Mouse (Mus musculus): Measurements from ENCODE around the gene Nucb2. TPM values are rescaled to one million over a fixed set of nuclear protein-coding genes. Genes with fewer than 3 reads are reported as not detected.
A peak's percentile ranks its signal among the peaks of the same experiment; 100 is the strongest.

Nucb2 gene
- polyA plus RNA-seq (2015; fragmentation: Nextera tagmentation; extraction: Ambion mirVana): 20.2 and 22.2 TPM in 2 replicates

GRCm38 (mm10) chr7:116503879-116504817 is at the start of gene Nucb2:
TSS of gene Nucb2 (plus strand) at chr7:116504369.
- Histone ChIP-seq H3K27me3 (no peaks in the 10 kb centered on the region), H3K9me3 (no peaks in the 10 kb centered on the region), H3K4me3 (peak within 1 kb of the TSS; percentile 68), H3K4me1 (replicated peaks) (peaks cover 19% of the 10 kb centered on the region), H3K36me3 (no peaks in the 10 kb centered on the region), H3K9ac (peak within 1 kb of the TSS; percentile 81), H3K27ac (replicated peaks) (peak within 1 kb of the TSS; percentile 84), H3K4me2 (peak within 1 kb of the TSS; percentile 77)
- ATAC-seq (ENCODE audit: low read depth): peak; percentile 100
- WGBS: under 1% methylated on average over 51 of the region's 51 CpGs

- H3K9me3 ChIP-seq: no peaks in the 10 kb centered on the region
Observed at GRCm38 (mm10) chr7:116456964-116457363, 47.2 kb upstream of the Nucb2 start.

GRCm38 (mm10) chr7:116457391-116457790 is 46.8 kb upstream of the Nucb2 start:
- no peaks in the 10 kb centered on the region for H3K4me1 ChIP-seq (replicated peaks)
- 83% methylated on average over 6 of the region's 6 CpGs for WGBS
- H3K36me3 ChIP-seq: no peaks in the 10 kb centered on the region
- no peak overlapping the region for H3K4me2 ChIP-seq
- H3K27ac ChIP-seq (replicated peaks): no peak overlapping the region
- no peaks in the 10 kb centered on the region for H3K27me3 ChIP-seq
- H3K9ac ChIP-seq: no peak overlapping the region
- no peak for ATAC-seq (ENCODE audit: low read depth)
- no peak overlapping the region for H3K4me3 ChIP-seq
- H3K9me3 ChIP-seq: no peaks in the 10 kb centered on the region

More at GRCm38 (mm10) chr7:116456964-116457363, 47.2 kb upstream of the Nucb2 start:
- Histone ChIP-seq H3K27me3 (no peaks in the 10 kb centered on the region), H3K4me2 (no peak overlapping the region), H3K9ac (no peak overlapping the region), H3K36me3 (no peaks in the 10 kb centered on the region), H3K27ac (replicated peaks) (no peak overlapping the region), H3K4me1 (replicated peaks) (no peaks in the 10 kb centered on the region), H3K4me3 (no peak overlapping the region)
- WGBS: 81% methylated on average over 4 of the region's 4 CpGs
- no peak for ATAC-seq (ENCODE audit: low read depth)

GRCm38 (mm10) chr7:116458985-116459441 is 45.2 kb upstream of the Nucb2 start:
- WGBS: 46% methylated on average over 3 of the region's 3 CpGs

DNA sequence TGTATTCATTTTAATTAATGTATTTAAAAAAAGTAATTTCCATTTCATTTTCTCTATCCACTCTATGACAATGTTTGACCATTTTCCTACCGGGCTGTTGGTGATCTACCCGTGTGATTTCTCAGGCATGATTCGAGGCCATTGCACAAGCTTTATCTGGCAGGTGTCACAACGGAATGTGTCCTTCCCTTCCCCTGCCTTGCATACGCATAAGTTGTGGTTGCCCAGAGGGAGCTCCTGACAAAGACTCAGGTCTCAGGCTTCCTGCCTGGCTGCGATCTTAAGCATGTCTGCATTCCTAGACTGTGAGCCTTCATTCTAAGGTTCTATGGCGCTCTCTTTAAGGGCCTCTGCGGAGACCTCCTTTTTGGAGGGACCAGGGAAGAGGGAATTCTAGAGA is 42.1 kb upstream of the Nucb2 start:
- Histone ChIP-seq H3K4me1 (replicated peaks) (no peaks in the 10 kb centered on the region), H3K9me3 (no peaks in the 10 kb centered on the region), H3K4me2 (no peak overlapping the region), H3K27ac (replicated peaks) (no peak overlapping the region), H3K27me3 (no peaks in the 10 kb centered on the region), H3K36me3 (no peaks in the 10 kb centered on the region), H3K4me3 (no peak overlapping the region), H3K9ac (no peak overlapping the region)
- WGBS: 65% methylated on average over 8 of the region's 8 CpGs
- no peak for ATAC-seq (ENCODE audit: low read depth)

More at GRCm38 (mm10) chr7:116458985-116459441, 45.2 kb upstream of the Nucb2 start:
- no peak overlapping the region for H3K27ac ChIP-seq (replicated peaks)
- no peak overlapping the region for H3K9ac ChIP-seq
- ATAC-seq (ENCODE audit: low read depth): no peak
- no peaks in the 10 kb centered on the region for H3K36me3 ChIP-seq
- no peaks in the 10 kb centered on the region for H3K9me3 ChIP-seq
- no peaks in the 10 kb centered on the region for H3K4me1 ChIP-seq (replicated peaks)
- no peak overlapping the region for H3K4me3 ChIP-seq
- no peak overlapping the region for H3K4me2 ChIP-seq
- H3K27me3 ChIP-seq: no peaks in the 10 kb centered on the region

DNA sequence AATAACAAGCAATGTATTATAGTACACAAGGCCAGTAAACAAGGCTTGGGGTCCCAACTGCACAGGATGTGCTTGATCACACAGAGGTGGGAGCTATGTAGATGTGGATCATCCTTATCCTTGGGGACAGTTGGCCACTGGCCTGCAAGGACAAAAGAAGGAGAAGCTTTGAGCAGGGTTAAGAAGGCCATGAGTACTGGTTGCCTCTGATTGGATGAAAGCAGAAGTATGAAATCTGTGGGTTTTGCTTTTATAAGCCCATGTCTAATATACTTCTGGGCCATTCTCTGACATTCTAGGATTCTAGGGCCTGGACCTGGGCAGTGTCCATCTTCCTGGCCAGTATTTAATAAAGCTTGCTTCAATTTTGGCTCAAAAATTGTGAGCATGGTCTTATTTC is 28.3 kb upstream of the Nucb2 start:
- Histone ChIP-seq H3K27ac (replicated peaks) (no peak overlapping the region), H3K9ac (no peak overlapping the region), H3K4me3 (no peak overlapping the region), H3K36me3 (no peaks in the 10 kb centered on the region), H3K27me3 (no peaks in the 10 kb centered on the region), H3K4me2 (no peak overlapping the region), H3K9me3 (no peaks in the 10 kb centered on the region), H3K4me1 (replicated peaks) (no peaks in the 10 kb centered on the region)
- ATAC-seq (ENCODE audit: low read depth): no peak

GRCm38 (mm10) chr7:116476264-116476663 is 27.9 kb upstream of the Nucb2 start:
- Histone ChIP-seq H3K9me3 (no peaks in the 10 kb centered on the region), H3K9ac (no peak overlapping the region), H3K4me2 (no peak overlapping the region), H3K27me3 (no peaks in the 10 kb centered on the region), H3K4me3 (no peak overlapping the region), H3K4me1 (replicated peaks) (no peaks in the 10 kb centered on the region), H3K27ac (replicated peaks) (no peak overlapping the region), H3K36me3 (no peaks in the 10 kb centered on the region)
- 83% methylated on average over 5 of the region's 5 CpGs for WGBS
- no peak for ATAC-seq (ENCODE audit: low read depth)

DNA sequence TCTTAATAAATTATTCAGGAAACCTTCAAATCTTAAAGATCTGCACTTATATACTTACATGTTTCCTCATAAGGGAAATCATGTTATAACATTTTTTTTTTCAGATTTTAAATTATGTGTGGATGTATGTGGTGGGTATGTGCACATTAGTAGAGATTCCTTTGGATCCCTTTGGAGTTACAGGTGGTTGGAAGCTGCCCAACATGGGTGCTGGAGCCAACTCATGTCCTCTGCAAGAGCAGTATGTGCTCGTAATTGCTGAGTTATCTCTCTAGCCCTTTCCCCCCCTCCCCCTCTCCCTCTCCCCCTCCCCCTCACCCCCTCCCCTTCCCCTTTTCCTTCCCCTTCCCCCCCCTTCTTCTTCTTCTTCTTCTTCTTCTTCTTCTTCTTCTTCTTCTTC is 21.1 kb upstream of the Nucb2 start:
- Histone ChIP-seq H3K9ac (no peak overlapping the region), H3K4me1 (replicated peaks) (no peaks in the 10 kb centered on the region), H3K4me2 (no peak overlapping the region), H3K4me3 (no peak overlapping the region), H3K27me3 (no peaks in the 10 kb centered on the region), H3K9me3 (no peaks in the 10 kb centered on the region), H3K36me3 (no peaks in the 10 kb centered on the region), H3K27ac (replicated peaks) (no peak overlapping the region)
- WGBS: 38% methylated on average over 1 of the region's 1 CpGs
- ATAC-seq (ENCODE audit: low read depth): no peak

DNA sequence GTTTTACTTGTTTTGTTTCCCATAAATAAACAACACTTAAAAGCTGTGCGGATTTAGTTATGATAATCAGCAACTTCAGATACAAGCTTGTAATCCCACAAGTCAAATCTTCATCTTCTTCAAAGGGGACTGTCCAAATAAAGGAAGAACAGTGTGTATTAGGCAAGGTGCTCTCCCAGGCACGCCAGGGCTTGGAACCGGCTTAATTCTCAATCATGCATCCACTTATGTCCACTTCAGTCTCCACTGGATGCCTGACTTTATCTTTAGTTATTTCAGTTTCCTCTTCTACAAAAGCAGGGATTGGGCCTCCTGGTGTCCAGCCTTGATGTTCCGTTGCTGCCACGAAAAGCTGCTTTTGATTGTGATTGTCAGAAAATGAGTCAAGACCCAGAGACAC is 20.4 kb upstream of the Nucb2 start:
- H3K9ac ChIP-seq: no peak overlapping the region
- WGBS: 94% methylated on average over 5 of the region's 5 CpGs
- H3K9me3 ChIP-seq: no peaks in the 10 kb centered on the region
- H3K4me3 ChIP-seq: no peak overlapping the region
- H3K36me3 ChIP-seq: no peaks in the 10 kb centered on the region
- H3K27me3 ChIP-seq: no peaks in the 10 kb centered on the region
- no peaks in the 10 kb centered on the region for H3K4me1 ChIP-seq (replicated peaks)
- no peak overlapping the region for H3K4me2 ChIP-seq
- no peak overlapping the region for H3K27ac ChIP-seq (replicated peaks)
- no peak for ATAC-seq (ENCODE audit: low read depth)

DNA sequence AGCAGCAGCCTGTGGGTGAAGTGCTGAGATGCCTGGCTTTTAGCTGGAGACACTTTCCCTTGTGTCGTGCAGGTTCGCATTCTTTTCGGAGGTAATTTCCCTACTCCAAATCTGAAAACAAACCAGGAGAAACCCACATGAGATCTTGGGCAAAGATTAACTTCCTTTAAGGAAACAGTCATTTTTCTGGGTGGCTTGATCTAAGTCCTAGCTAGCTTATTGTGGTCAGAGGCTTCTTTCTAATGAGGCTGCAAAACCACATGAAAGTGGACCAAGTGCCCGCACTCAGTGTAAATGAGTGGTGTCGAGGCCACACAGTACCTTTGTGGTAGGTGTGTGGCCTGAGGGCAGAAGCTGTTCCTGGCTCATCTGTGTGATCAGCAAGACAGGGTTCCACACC is 20.0 kb upstream of the Nucb2 start:
- H3K9me3 ChIP-seq: no peaks in the 10 kb centered on the region
- H3K4me3 ChIP-seq: no peak overlapping the region
- H3K4me2 ChIP-seq: no peak overlapping the region
- no peaks in the 10 kb centered on the region for H3K36me3 ChIP-seq
- no peak overlapping the region for H3K27ac ChIP-seq (replicated peaks)
- no peaks in the 10 kb centered on the region for H3K27me3 ChIP-seq
- H3K4me1 ChIP-seq (replicated peaks): no peaks in the 10 kb centered on the region
- 91% methylated on average over 5 of the region's 5 CpGs for WGBS
- no peak for ATAC-seq (ENCODE audit: low read depth)
- H3K9ac ChIP-seq: no peak overlapping the region

DNA sequence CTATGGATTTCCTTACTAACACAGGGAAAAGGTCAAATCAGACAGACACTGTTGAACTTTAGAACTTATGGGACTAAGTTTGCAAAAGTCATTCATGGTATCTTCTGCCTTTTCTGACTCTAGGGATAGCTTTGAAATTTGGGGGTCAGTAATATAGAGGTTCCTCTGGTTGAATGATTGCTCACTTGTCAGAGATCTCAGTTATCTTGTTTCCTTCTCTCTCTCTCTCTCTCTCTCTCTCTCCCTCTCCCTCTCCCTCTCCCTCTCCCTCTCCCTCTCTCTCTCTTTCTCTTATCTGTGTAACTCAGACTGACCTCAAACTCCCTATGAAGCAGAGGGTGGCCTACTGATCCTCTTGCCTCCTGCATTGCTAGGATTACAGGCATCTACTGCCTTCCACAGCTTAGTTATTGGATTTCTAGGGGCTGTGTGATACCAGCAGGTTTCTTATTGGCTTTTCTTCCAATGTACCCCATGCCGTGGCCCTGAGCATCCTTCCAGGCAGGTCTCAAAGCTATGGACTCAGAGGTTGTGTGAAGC is 19.0 kb upstream of the Nucb2 start:
- no peaks in the 10 kb centered on the region for H3K36me3 ChIP-seq
- no peak overlapping the region for H3K27ac ChIP-seq (replicated peaks)
- H3K4me3 ChIP-seq: no peak overlapping the region
- no peaks in the 10 kb centered on the region for H3K27me3 ChIP-seq
- no peak for ATAC-seq (ENCODE audit: low read depth)
- 88% methylated on average over 1 of the region's 1 CpGs for WGBS
- H3K9me3 ChIP-seq: no peaks in the 10 kb centered on the region
- no peak overlapping the region for H3K4me2 ChIP-seq
- no peaks in the 10 kb centered on the region for H3K4me1 ChIP-seq (replicated peaks)
- H3K9ac ChIP-seq: no peak overlapping the region

- Histone ChIP-seq H3K9me3 (no peaks in the 10 kb centered on the region), H3K9ac (no peak overlapping the region), H3K4me1 (replicated peaks) (no peaks in the 10 kb centered on the region), H3K27ac (replicated peaks) (no peak overlapping the region), H3K27me3 (no peaks in the 10 kb centered on the region), H3K36me3 (no peaks in the 10 kb centered on the region), H3K4me2 (no peak overlapping the region), H3K4me3 (no peak overlapping the region)
- 76% methylated on average over 4 of the region's 4 CpGs for WGBS
- no peak for ATAC-seq (ENCODE audit: low read depth)
Observed at GRCm38 (mm10) chr7:116491113-116491512, 13.1 kb upstream of the Nucb2 start.

All from neural tube, embryonic 13.5 days (tissue).